Mouse (Mus musculus): ENCODE data around the gene Pbxip1.

GRCm38 (mm10) chr3:89472280-89472679, 35.8 kb downstream of the Pbxip1 start:
- TF ChIP-seq CTCF (IDR thresholded peaks at IDR 0.05; ENCODE audit: borderline replicate concordance, insufficient read depth, low read length) (no peak), POLR2A (IDR thresholded peaks at IDR 0.05; ENCODE audit: low read depth, low read length) (no peak)

All from embryonic fibroblast, embryonic 13.5 days (primary cell).